Mouse (Mus musculus) hindbrain, embryonic 11.5 days (tissue): ENCODE data around the gene Aldh1a1. TPM values are rescaled to one million over a fixed set of nuclear protein-coding genes. Genes with fewer than 3 reads are reported as not detected.

Source experiments
- ATAC-seq: fragments of 200-750 bp; cut with Nextera tagmentation; 2 replicates; pipeline ENCODE4 v1.8.0; 2017; ENCODE audit warnings: mild to moderate bottlenecking, moderate TSS enrichment, moderate library complexity; ENCODE audit not compliant: low FRiP score
- DNase-seq: peaks from one replicate; pipeline ENCODE4 v3.0.0-alpha.2; 2015; ENCODE audit warnings: low spot score
- H3K27ac ChIP-seq: fragments of 300-500 bp; sonication (generic); 2 replicates; pipeline ENCODE4 v1.5.1; 2014; ENCODE audit warnings: mild to moderate bottlenecking, low read depth, low read length
- H3K27me3 ChIP-seq: fragments of 300-500 bp; sonication (generic); 2 replicates; pipeline ENCODE4 v1.6.1; 2014; ENCODE audit warnings: mild to moderate bottlenecking, low read length, moderate library complexity, mixed read lengths; ENCODE audit not compliant: control insufficient read depth, insufficient read depth
- H3K36me3 ChIP-seq: fragments of 300-500 bp; sonication (generic); 2 replicates; pipeline ENCODE4 v1.6.1; 2014; ENCODE audit warnings: mild to moderate bottlenecking, low read length, moderate library complexity, mixed read lengths; ENCODE audit not compliant: control insufficient read depth, insufficient read depth
- H3K4me1 ChIP-seq: fragments of 300-500 bp; sonication (generic); replicated peaks from 2 replicates; pipeline ENCODE4 v1.6.1; 2014; ENCODE audit warnings: low read length, mixed read lengths; ENCODE audit not compliant: control insufficient read depth, insufficient read depth
- H3K4me2 ChIP-seq: fragments of 300-500 bp; sonication (generic); replicated peaks from 2 replicates; pipeline ENCODE4 v1.6.1; 2014; ENCODE audit warnings: mild to moderate bottlenecking, low read depth, low read length
- H3K4me3 ChIP-seq: fragments of 300-500 bp; sonication (generic); 2 replicates; pipeline ENCODE4 v1.5.1; 2014; ENCODE audit warnings: low read depth, low read length
- H3K9ac ChIP-seq: fragments of 300-500 bp; sonication (generic); 2 replicates; pipeline ENCODE4 v1.6.1; 2014; ENCODE audit warnings: low read depth, low read length
- H3K9me3 ChIP-seq: fragments of 300-500 bp; sonication (generic); 2 replicates; pipeline ENCODE4 v1.6.1; 2016; ENCODE audit warnings: low read length; ENCODE audit not compliant: control insufficient read depth
- WGBS: fragments of 180-500 bp; shearing (Covaris S2); extraction: QIAGEN DNeasy Blood & Tissue Kit; methylation state at CpG from one replicate; pipeline ENCODE4 v1.1.7; 2014; 5-methylcytosine and 5-hydroxymethylcytosine counted together
- polyA plus RNA-seq: library from polyadenylated mRNA; unstranded; fragments of >200 nt; fragmentation: Nextera tagmentation; extraction: Ambion mirVana; gene quantifications from 2 replicates; pipeline ENCODE4 v1.2.1, GENCODE M21; 2014

Gene Aldh1a1
- polyA plus RNA-seq: 0.74 and 1.4 TPM in 2 replicates

DNA sequence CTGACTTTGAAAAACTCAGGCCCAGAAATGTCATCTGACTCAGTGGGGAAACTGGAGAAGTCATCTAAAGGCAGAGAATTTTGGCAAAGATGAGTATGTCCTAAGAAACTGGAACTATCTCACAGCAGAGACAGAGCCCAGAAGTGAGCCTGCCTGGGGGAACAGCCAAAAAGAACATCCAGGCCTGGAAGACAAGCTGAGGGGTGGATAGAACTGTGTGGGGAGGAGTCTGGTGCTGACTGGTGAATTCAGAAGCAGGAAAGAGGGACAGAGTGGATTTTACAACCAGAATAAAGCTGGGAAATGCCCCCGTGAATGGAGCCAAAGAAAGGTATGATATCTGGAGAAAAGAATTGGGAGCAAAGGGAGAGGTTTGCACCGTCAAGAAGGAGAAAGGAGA, at the start of gene Aldh1a1:
Gene Aldh1a1 (plus strand): TSS at position 225 of the 400 bp plus-strand sequence.
- no peak within 1 kb of the TSS for H3K9ac ChIP-seq
- no peak within 1 kb of the TSS for H3K27ac ChIP-seq
- no peaks in the 10 kb centered on the region for H3K27me3 ChIP-seq
- no peak for DNase-seq
- H3K36me3 ChIP-seq: no peaks in the 10 kb centered on the region
- no peak within 1 kb of the TSS for H3K4me2 ChIP-seq
- H3K4me3 ChIP-seq: no peak within 1 kb of the TSS
- ATAC-seq: no peak
- no peaks in the 10 kb centered on the region for H3K4me1 ChIP-seq
- 87% methylated on average over 2 of the region's 2 CpGs for WGBS
- no peaks in the 10 kb centered on the region for H3K9me3 ChIP-seq

GRCm38 (mm10) chr19:20447807-20448206, 44.7 kb upstream of the Aldh1a1 start:
- H3K4me1 ChIP-seq: no peaks in the 10 kb centered on the region
- 85% methylated on average over 2 of the region's 2 CpGs for WGBS
- no peaks in the 10 kb centered on the region for H3K27me3 ChIP-seq
- H3K4me3 ChIP-seq: no peak overlapping the region
- H3K9ac ChIP-seq: no peak overlapping the region
- H3K27ac ChIP-seq: no peak overlapping the region
- DNase-seq (no peak), ATAC-seq (no peak)
- no peaks in the 10 kb centered on the region for H3K9me3 ChIP-seq
- H3K4me2 ChIP-seq: no peak overlapping the region
- H3K36me3 ChIP-seq: no peaks in the 10 kb centered on the region

DNA sequence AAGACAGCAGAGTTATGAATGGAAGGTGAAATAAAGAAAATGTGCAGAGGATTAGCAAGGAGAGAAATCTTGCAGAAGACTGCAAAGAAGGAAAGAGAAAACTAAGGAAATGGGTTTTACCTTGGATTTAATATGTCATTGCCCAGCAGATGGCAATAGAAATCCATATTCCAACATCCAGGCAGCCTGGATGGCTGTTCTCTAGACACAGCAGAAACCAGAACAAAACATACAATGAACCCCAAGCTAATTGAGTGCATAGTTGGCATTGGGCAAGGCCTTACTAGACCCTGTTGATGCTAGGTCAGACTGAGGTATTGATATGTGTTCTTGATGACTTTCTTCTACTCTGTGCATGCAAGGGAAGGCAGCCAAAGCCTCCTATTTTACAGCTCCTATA, 43.0 kb upstream of the Aldh1a1 start:
- H3K27ac ChIP-seq: no peak overlapping the region
- H3K4me2 ChIP-seq: no peak overlapping the region
- no peak overlapping the region for H3K4me3 ChIP-seq
- no peak overlapping the region for H3K9ac ChIP-seq
- no peak for ATAC-seq
- no peaks in the 10 kb centered on the region for H3K9me3 ChIP-seq
- no peaks in the 10 kb centered on the region for H3K36me3 ChIP-seq
- peak; percentile 21 for DNase-seq
- H3K4me1 ChIP-seq: no peaks in the 10 kb centered on the region
- no peaks in the 10 kb centered on the region for H3K27me3 ChIP-seq

DNA sequence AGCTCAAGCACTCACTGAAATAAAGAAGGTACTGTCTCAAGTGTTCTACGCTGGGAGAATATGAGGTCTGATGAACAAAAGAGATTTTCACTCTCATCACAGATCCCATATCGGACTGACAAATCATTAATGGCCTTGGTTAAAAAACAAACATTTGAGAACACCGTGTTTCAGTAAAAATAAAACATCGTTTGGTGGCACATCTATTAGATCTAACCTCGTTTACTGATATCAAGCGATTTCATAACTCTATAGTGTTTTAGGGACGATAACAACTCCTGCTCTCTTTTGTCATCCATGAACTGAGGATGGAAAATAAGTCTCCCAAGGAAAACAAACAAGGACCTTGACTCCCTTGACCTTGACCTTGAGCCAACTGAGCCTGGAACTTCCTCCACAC, 41.5 kb upstream of the Aldh1a1 start:
- WGBS: 88% methylated on average over 7 of the region's 7 CpGs

DNA sequence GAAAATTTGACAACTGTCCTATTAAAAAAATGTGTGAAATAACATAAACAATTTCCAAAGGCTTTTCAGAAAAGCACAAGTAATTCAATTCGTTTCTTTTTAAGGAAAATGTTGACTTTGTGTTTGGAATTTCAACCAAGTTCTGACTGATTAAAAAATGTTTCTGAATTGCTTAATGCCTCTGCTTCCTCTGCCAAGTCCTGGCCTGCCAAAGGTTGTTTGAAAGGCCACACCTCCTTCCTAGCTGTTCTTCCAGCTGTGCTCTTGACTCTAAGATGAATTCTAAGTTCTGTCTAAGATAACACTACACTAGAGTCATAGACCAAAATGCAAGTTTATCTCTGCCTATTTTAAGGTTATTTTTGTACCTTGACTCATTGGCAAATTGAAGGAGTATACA, 8.0 kb upstream of the Aldh1a1 start:
- Histone ChIP-seq H3K27me3 (no peaks in the 10 kb centered on the region), H3K27ac (no peak overlapping the region), H3K4me3 (no peak overlapping the region), H3K36me3 (no peaks in the 10 kb centered on the region), H3K9me3 (no peaks in the 10 kb centered on the region), H3K4me2 (no peak overlapping the region), H3K9ac (no peak overlapping the region), H3K4me1 (no peaks in the 10 kb centered on the region)
- WGBS: 77% methylated on average over 1 of the region's 1 CpGs
- DNase-seq (no peak), ATAC-seq (no peak)

More for the DNA sequence above, 41.5 kb upstream of the Aldh1a1 start:
- Histone ChIP-seq H3K9me3 (no peaks in the 10 kb centered on the region), H3K27me3 (no peaks in the 10 kb centered on the region), H3K4me3 (no peak overlapping the region), H3K36me3 (no peaks in the 10 kb centered on the region), H3K27ac (no peak overlapping the region), H3K9ac (no peak overlapping the region), H3K4me2 (no peak overlapping the region), H3K4me1 (no peaks in the 10 kb centered on the region)
- ATAC-seq (no peak), DNase-seq (no peak)

DNA sequence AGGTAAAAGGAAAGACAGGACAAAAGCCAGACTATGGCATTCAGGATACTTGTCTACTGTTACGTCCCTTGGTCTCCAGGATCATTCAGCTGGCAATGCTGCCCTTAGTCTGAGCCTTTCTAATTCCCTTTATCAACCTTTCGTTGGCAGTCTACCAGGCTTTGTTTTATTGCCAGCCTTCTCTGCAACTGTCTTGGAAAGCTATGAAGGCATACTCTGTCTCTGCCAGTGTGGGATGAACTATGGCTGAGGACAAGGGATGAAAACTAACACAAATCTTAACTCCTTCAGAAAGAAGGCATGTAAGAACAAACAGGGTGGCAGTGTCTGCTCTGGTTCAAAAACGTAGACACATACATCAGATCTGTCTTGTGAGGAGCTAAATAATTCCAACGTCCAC, 565 bp upstream of the Aldh1a1 start:
- H3K9ac ChIP-seq: no peak overlapping the region
- no peaks in the 10 kb centered on the region for H3K27me3 ChIP-seq
- no peaks in the 10 kb centered on the region for H3K36me3 ChIP-seq
- ATAC-seq (no peak), DNase-seq (no peak)
- H3K27ac ChIP-seq: no peak overlapping the region
- H3K9me3 ChIP-seq: no peaks in the 10 kb centered on the region
- 86% methylated on average over 4 of the region's 4 CpGs for whole genome bisulfite sequencing
- no peak overlapping the region for H3K4me2 ChIP-seq
- no peaks in the 10 kb centered on the region for H3K4me1 ChIP-seq
- H3K4me3 ChIP-seq: no peak overlapping the region

DNA sequence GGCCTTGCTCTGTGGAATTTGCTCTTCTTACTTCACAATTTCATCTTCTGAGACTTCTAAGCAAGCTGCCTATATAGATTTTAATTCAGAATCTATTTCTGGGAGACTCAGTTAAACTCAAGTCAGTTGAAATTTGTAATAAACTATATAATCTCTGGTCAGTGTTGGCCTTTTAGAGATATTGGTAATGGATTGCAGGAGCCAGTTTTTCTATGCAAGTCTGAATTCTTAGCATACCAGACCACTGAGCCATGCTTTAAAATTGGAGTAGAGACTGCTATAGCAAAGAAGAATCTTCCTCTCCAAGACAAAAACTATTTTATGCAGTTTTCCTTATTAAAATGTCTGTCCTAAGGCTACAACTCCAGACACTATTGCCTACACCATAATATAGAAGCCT, 4.0 kb downstream of the Aldh1a1 start:
- DNase-seq (no peak), ATAC-seq (no peak)
- H3K9me3 ChIP-seq: no peaks in the 10 kb centered on the region
- no peak overlapping the region for H3K4me2 ChIP-seq
- no peak overlapping the region for H3K9ac ChIP-seq
- no peak overlapping the region for H3K4me3 ChIP-seq
- H3K4me1 ChIP-seq: no peaks in the 10 kb centered on the region
- H3K27ac ChIP-seq: no peak overlapping the region
- H3K27me3 ChIP-seq: no peaks in the 10 kb centered on the region
- no peaks in the 10 kb centered on the region for H3K36me3 ChIP-seq

GRCm38 (mm10) chr19:20505359-20505758, 12.8 kb downstream of the Aldh1a1 start:
- no peak for ATAC-seq
- Histone ChIP-seq H3K27me3 (no peaks in the 10 kb centered on the region), H3K36me3 (no peaks in the 10 kb centered on the region), H3K4me2 (no peak overlapping the region), H3K27ac (no peak overlapping the region), H3K9me3 (no peaks in the 10 kb centered on the region), H3K4me3 (no peak overlapping the region), H3K4me1 (no peaks in the 10 kb centered on the region), H3K9ac (no peak overlapping the region)
- no peak for DNase-seq

- 29% methylated on average over 9 of the region's 9 CpGs for WGBS
- Histone ChIP-seq H3K4me3 (no peak overlapping the region), H3K9ac (no peak overlapping the region), H3K27ac (no peak overlapping the region), H3K4me2 (peak overlapping the region; percentile 19; the same call in 1 of the 2 replicates), H3K9me3 (no peaks in the 10 kb centered on the region), H3K4me1 (no peaks in the 10 kb centered on the region), H3K27me3 (no peaks in the 10 kb centered on the region), H3K36me3 (no peaks in the 10 kb centered on the region)
- DNase-seq (peak; percentile 35), ATAC-seq (peak; percentile 83)
Observed at GRCm38 (mm10) chr19:20506936-20507615, 14.6 kb downstream of the Aldh1a1 start.
